Mouse (Mus musculus) frontal cortex, postnatal 36 days (tissue): ENCODE data around the gene Hmgcll1.

Source experiments
- DNase-seq, 2 experiments: peaks; one replicate each; pipeline ENCODE4 v3.0.0; 2022; ENCODE audit warnings: low spot score in 2 of 2

The Hmgcll1 gene

DNA sequence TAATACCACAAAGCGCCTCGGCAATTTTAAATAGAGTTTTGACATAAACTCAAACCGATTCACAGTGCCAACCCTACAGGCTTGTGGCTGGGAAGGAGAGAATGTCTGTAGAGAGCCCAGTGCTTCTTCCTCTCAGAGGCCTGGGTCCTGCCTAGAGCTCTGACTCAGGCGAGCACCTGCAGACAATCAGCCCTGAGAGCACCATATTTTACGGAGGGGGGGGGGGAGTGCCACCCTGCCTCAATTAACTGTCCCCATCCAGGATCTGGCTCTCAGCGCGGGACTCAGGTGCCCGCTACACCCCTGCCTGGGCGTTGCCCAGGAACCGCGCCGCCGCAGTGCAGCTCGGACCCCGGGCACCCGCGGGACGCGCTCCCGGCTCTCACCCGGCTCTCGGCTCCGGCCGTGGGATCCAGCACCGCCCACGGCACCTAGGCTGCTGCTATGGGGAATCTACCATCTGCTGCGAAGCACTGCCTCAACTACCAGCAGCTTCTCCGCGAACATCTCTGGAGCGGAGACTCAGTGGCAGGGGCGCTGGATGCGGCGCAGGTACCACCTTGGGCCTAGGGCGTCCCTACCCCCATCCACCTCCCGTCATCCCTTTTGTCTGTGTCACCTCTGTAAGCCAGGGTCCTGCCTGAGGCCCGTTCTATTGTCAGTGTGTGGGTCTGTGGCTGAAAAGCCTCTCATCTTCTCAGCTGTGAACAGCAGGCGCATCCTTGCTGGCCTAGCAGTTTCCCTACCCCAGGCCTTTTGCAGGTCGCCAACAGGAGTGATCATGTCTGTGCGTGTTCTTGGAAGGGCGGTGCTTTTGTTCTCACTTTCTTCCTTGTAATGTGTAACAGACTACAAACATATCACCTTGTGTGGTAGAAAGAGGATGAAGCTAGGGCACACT is at the start of gene Hmgcll1:
Gene Hmgcll1, plus strand, starts transcription at position 225 of the 901 bp plus-strand sequence.
- DNase-seq: peak; percentile 77 to 83

DNA sequence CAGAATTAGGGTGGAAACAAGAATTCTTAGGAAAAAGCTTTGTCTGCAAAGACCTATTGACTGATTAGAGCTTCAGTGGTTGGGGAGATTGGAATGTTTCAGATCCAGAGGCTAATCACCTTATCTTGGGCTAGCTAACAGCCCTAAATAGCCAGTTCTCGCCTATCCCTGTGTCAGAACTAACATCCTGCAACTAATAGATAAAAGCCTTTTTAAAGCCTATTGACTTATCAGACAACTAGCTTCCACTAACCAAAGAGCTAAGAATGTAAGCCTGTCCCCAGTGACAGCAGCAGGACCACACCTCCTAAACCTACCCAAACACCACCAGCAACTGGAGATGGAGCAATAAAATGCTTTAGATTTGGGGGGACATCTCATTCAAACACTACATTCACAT is 34.6 kb upstream of the Hmgcll1 start:
- DNase-seq: no peak

DNA sequence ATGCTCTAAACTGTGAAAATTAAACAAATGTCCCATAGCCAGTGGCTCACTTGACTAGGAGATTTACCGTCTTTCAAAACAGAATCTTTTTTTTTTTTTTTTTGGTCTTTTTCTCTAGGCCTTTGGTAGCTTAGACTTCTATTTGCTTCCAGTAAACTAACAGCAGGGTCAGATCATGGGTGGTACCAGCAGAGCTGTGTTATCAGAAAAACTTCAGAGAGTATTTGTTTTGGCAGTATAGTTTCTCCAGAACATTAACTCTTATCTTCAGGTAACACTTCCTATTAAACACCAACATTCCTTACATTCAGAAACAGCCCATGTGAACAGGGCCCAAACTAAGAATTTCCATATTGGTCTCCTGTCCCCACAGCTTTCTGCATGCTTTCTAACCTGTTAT is 33.5 kb upstream of the Hmgcll1 start:
- no peak for DNase-seq

DNA sequence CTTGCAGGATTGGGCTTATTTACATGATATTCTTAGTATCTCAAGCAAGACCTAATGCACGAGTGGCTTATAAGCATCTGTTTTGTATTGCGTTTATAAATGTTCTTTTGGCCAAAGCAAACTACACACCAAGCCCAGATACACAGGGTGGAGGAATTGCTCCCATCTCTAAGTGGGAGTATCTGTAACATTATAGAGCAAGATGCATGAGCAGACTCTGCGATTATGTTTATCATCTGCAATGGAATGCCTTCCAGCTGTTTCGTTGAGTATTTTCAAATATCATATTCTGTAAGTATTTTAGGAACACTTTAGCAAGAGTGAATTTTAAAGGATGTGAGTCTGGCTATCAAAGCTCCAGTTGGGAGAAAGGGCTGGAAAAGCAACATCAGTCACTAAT is 25.2 kb upstream of the Hmgcll1 start:
- no peak for DNase-seq

DNA sequence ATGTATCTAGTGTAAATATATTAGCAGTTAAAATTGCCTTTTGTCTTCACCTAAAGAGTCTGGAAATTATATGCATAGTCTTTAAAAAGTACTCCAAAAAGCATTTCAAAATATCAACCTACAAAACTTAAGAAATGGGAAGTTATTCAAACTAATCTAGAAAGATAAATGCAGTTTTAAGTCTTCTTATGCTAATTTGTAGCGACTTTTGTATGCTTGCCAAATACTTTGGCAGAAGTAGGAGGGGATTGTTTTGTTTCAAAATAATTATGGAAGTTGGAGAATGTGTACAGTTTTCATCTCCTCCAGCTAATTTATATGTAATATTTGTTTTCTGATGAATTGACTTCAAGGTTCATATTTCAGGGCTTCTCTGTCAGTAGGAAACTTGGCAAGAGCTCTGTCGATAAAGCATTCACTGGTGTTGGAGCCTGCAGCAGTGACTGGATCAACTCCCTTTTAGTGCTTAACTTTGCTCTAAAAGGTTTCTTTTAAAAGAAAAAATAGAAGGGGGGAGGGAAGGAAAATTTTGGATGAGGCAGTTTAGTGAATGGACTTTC is 15.8 kb upstream of the Hmgcll1 start:
- no peak for DNase-seq

DNA sequence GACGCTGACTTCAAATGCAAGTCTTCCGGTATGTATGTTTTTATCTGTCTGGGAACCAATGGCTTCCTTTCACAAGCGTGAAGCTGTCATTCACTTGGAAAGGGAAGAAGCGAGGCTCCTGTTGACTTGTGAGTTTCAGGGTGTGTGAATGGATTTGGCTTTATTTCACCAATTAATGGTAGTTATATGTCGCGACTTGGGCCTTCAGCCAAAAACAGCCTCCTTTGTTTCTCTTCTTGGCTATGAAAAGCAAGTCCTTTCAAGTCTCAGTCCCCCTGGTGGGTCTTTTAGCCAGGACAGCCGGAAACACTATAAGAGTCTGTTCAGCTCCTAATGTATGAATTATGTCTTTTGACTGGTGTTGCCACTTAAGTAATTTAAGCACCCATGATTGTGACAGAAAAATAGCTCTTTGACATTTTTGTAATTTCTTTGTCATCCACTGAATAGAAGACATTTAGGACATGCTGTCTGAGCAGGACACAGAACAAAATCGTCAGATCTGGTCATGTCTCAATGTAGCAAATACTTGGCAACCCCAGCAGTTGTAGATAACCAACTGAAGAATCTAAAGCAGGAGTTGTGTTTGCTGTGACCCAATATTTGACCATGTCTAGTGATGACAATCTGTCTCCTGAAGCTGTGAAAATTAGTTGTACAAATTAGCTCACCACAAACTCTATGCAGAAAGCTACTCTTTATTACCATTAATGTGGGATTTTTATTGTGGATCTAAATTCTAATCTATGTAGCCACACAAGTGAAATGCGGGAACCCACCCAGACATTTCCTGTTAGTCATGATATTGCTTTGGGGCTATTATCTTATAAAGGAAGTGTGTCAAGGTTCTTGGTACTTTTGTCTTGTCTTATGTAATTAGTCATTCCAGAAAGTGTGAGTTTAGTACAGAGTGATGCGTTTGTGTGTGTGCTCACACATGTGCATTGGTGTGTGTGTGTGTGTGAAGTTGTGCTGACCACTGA is 13.5 kb upstream of the Hmgcll1 start:
- DNase-seq: no peak

DNA sequence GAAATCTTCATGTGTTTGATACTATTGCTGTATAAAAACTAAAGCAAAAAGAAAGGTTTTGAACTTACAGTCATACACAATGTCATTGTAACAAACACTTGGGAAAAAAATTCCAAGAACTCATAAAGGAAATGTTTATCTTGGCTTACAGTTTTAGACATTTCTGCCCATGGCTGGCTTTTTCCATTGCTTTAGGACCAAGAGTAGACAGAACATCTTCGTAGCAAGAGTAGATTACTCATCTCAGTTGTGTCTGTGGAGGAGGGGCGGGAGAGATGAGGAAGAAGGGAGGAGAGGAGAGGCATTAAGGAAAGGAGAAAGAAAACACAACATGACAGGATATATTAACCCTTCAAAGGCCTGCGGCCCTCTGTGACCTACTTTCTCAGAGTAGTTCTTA is 11.6 kb upstream of the Hmgcll1 start:
- no peak for DNase-seq

DNA sequence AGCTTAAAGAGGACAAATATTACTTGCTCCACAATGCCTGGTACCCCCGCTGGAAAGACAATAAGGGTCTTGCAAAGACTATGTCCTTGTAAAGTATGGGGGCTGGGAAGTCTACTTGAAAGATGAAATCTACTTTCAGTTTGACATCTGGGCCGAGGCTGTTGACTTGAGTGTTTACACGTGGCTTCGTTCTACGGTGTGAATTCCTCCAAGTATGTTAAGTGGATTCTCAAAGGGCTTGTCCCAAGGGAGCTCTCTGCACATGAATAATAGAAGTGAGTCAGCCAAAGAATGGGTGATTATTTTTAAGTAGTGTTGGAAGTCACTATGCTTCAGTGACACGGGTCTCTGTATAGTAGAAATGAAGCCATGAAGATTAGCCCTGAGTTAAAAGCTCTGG is 11.0 kb upstream of the Hmgcll1 start:
- DNase-seq: no peak

DNA sequence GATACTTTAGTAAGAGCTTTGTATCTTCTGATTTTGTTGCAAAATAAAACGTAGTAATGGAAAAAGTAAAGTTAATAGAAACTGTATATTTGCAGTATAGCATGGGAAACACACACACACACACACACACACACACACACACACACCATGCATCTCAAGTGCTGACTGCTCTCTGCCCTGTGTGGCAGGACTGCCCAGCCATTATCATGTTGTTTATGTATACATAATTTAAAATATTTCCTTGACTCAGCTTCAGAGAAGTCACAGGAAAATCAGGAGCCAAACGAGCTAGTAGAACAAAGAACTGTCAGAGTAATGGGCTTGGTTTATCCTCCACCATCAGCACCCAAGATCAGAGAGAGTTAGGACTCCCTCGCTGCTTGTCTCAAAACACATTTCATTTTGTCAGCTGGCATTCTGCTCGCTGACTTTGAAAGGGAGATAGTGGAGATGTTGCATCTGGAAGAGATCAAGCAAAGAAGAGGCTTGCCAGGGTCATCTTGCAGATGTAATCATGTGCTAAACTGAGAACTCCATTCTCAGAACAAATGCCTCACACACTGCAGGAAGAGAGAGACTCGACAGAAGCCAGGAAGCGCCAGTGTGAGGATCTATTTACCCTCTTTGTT is 7.2 kb upstream of the Hmgcll1 start:
- DNase-seq: no peak

DNA sequence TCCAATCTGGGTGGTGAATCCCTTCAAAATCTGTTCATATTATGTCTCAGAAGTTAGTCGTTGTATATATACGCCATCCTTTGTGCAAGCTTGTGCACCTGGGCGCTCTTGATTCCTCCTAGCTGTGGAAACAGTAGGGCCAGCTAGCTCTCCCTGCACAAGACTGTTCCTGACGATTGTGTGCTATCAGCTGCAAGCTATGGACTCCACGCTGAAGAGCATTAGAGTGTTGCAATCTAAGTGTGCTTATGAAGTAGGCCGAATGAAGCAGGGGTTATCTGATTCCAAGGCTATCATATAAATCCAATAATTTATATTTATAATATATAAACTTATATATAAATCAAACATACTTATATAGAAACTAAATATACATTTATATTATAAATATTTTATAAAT is 866 bp upstream of the Hmgcll1 start:
- DNase-seq: no peak

DNA sequence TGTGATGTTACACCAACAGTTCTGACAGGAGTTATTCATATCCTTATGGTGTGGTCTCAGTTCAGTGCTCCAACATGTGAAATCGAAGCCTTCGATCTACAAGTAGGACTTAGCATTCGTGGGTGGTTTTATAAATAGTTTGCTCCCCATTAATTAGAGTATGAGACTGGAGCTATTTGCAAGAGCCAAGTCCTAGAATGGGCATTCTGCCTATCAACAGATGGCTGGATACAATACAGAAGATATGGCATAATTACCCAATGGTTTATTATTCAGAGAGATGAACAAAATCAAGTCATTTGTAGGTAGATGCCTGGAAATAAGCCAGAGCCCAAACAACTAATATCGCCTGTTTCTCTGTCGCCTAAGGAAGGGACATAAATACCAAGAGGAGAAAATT is 1.3 kb downstream of the Hmgcll1 start:
- no peak for DNase-seq

DNA sequence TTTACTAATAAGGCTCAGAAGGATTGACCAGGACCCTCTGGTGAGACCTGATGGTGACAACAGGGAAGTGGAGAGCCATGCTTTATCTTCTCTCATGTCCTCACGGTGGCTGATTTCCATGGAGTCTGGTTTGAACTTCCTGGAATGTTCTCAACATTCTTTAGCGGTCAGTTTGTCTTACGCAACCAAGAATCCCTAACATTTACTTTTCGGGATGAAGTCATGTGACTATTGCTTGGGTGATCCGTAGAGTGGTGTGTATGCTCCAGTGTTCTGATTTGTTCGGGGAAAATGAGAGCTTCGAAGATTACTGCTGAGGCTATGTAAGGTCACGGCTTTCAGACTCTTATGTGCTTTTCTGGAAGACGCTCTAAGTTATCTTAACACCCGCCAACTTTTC is 1.9 kb downstream of the Hmgcll1 start:
- DNase-seq: no peak

DNA sequence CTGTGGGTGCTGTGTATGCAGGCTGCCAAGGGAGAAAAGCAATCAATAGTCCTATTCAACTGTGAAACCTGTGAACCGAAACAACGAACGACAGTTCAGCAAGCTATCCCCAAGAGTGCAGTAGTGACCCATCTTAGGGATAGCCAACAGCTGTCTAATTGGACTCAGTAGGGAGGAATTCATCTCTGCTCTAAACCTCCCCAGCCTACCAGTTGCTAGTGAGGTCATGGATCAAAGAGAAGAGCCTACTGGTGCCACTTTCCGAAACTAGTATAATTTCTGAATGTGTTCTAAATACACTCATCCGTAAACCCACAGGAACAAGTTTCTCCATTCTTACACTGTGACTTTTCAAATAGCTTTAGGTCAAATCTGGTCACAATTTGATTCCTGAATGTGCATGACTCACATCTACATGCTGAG is 8.9 kb downstream of the Hmgcll1 start:
- DNase-seq: no peak

DNA sequence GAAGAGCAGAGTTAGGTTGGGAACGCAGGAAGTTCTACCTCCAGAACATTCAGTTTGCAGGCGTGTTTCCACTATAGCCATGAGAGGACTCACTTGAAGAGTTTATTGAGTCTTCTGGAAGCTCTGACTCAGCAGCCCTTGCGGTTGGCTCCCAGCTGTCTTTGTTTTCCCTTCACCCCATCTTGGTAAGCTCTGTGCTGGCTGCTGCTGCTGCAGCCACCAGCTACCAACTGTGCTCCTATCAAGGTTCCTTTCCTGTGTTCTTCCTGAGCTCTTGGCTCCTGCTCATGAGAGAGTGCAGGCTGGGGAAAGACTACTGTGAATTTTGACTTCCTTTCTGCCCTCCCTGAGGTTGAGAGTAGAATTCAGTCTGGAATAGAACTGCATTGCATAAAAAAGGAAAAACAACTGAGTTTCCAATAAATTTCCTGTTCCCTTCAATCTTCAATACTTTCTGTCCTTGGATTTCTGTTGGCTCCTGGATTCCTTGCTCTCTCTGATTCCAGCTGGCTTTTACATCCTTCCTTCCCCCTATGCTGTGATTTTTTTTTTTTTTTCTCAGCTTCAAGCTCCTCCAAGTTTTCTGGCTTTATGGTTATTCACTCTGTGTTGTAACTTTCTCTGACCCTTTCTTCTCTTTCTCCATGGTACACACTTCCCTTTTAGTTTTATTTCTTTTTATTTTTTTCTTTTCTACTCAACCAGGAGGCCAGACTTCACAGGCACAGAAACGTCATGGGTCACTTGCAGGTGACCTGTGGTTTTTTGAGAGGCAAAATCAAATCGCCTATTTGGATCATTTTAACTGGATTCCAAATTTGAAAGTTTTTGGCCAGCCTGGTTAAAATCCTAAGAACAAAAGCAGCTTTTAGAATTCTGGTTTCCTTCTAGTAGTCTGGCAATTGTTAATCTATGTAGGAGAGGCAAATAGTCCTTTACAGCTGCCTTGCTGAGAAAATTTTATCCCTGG is 9.9 kb downstream of the Hmgcll1 start:
- DNase-seq: peak; percentile 66 to 68

DNA sequence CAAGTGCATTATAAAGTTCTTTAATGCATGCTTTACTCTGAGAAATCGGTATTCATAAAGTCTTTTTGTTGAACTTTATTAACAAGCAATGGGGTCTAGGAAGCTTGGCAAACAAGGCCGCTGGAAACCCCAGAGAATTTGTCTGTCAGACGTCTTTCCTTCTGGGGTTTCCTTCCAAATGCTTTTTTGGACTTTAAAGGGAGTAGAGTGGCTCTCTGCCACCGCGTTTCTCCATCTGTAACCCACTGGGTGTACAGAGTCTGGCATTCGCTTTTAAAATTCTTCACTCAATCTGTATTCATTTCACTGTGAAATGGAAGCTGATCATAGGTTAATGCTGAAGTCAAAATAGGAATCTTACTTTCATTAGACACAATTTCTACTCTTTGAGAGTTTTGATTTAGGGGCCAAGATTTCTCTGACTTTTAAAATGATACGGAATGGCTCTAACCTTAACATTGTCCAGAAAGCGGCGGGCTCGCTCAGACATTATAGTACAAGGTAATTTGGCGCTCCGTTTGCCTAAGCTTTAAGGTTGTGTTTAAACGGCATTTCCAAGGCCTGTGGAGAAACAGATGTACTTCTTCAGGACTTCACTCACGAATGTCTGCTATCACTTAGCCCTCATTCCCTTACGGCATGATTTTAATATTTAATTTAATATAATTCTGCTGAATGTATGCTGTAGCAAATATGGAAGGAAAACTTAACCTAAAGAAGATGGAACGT is 15.0 kb downstream of the Hmgcll1 start:
- no peak for DNase-seq

DNA sequence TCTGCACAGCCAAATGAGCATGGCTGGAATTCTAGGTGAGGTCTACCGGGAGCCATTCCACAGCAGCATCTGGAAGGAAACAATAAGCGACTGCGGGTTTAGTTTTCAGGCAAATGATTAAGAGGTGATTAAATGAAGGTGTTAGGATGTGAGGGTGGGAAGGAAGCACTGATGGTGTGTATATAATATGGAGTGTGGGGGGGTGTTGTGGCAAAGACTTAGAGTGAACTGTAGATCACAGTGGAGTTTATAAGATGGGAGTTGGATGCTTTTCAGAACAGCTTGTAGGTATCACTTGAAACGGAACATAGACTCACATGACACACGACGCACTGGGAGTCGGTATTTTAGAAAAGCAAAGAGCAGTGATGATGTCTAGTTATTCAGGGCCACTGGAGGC is 20.4 kb downstream of the Hmgcll1 start:
- no peak for DNase-seq

DNA sequence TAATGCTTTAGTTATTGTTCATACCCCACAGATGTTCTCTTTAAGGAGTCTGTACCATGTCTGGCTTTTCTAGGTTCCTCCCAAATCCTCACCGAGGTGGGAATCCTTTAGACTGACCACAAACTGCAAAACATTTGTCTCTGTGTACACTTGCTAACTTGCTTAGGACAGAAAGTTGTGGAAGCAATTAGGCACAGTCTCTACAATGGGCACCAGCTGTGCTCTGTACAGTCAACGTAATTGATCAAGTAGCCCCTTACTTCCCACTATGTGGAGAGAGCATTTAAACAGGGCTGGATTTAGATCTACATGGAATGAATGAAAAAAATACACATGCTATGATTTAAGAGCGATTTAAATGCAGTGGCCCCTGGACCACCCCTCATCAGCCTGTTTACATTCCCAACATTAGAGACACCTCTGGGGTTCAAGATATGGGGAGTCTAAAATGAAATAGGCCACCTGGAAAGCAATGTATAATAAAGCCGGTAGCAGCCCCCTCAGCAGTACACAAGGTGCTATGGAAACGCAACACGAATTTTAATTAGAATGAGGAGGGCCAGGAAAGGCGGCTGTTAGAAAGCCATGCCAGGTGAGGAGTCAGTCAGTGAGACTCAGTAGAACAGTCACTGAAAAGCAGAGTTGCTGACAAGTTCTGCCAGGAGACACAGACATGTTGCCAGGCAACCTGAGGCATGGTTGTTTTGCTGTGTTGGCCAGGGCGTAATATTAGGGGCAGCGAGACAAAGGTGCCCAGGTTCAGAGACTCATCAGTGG is 23.9 kb downstream of the Hmgcll1 start:
- no peak for DNase-seq

DNA sequence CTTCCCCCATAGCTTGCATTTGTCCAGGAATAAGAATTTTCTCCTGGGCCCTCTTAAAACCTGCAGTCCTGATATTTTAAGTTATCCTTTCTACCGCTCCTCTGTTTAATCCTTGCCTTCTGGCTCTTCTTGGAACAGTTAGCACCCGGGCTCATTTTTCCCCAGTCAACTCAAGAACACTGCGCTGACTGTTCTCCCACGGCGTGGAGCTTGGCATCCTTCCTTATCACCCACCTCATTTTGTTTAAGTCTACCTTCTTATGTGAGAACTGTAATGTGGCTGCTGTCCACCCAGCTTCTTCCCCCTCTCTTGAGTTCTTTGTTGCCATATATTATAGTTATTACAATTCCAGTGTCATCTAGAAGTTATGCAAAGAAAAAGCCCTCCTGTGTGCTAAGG is 25.1 kb downstream of the Hmgcll1 start:
- peak; percentile 61 to 69 for DNase-seq

DNA sequence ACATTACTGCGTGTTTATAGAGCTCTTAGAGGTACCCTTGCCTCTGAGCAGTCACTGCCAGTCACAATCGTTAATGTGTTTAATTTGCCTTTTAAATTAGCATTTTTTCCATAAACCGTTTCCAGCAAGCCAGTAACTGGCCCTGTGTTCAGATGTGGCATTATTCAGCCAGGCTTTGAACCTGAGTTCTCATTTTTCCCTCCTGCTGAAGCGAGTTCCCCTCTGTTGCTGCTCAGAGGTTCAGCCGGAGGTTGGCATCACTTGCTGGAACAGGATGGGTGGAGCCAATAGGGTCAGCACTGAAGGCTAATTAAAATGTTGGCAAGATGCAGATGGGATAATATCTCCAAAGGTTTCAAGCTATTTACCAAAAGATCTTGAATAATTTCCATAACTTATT is 28.7 kb downstream of the Hmgcll1 start:
- no peak for DNase-seq
